In genomic region chr8:56070486-56071254, GRCm38 (mm10) we compare ENCODE assay signal across 24 mouse cellular contexts.
A peak's percentile ranks its signal among the peaks of the same experiment; 100 is the strongest.
DNase-seq lines count a peak whose midpoint lies in the region; ATAC-seq and TF ChIP-seq lines count a peak whose summit lies in the region.
"Had no signal": no experiment of that assay in that cellular context is flagged by ENCODE, and none has a peak within 500 bp of the region (broad histone marks: within the 10 kb centered on the region; RNA-seq: fewer than 3 reads in every experiment).

No protein-coding gene starts in this region.

- DNase-seq in liver, postnatal 0 days: no peak
- peak; percentile 5 for DNase-seq in NIH3T3 (ENCODE audit: low read depth)
- peak; percentile 1 for DNase-seq in c-Kit-positive CD71-negative TER-119-negative erythroid progenitor cells, embryonic 14.5 days (ENCODE audit: low read depth)
- no peak for DNase-seq in forebrain, embryonic 11.5 days (ENCODE audit: low spot score)
- no peak for DNase-seq in kidney, adult 8-10 months
- DNase-seq: cerebellum, adult 9-11 months; gastrocnemius, postnatal 10 days; heart, adult 11 months; kidney, adult 18-20 months; kidney, postnatal 10 days; liver; lung, embryonic 14.5 days; right cerebral cortex, postnatal 25 days; spleen, adult 18-20 months had no signal

- no peaks in the 10 kb centered on the region for H3K4me1 ChIP-seq in liver, postnatal 0 days (ENCODE audit: insufficient read depth)
- H3K4me1 ChIP-seq in liver, embryonic 12.5 days: no peaks in the 10 kb centered on the region
- H3K4me1 ChIP-seq in forebrain, embryonic 11.5 days (replicated peaks; ENCODE audit: control insufficient read depth, insufficient read depth, low read length): no peaks in the 10 kb centered on the region
- H3K4me1 ChIP-seq: hindbrain, embryonic 12.5 days; limb, embryonic 10.5 days; megakaryocyte, embryonic 14.5 days; midbrain, embryonic 13.5 days; neural tube, embryonic 12.5 days had no signal

- 44% methylated on average over 2 of the region's 2 CpGs for WGBS in liver, postnatal 0 days (ENCODE audit: insufficient replicate concordance)
- 42% methylated on average over 2 of the region's 2 CpGs for WGBS in liver, embryonic 12.5 days (ENCODE audit: insufficient replicate concordance)
- 72% methylated on average over 2 of the region's 2 CpGs for WGBS in forebrain, embryonic 11.5 days

- H3K9me3 ChIP-seq in liver, postnatal 0 days (ENCODE audit: low read length): no peaks in the 10 kb centered on the region
- H3K9me3 ChIP-seq in liver, embryonic 12.5 days (replicated peaks): no peaks in the 10 kb centered on the region
- H3K9me3 ChIP-seq in forebrain, embryonic 11.5 days (ENCODE audit: control insufficient read depth, low read length): no peaks in the 10 kb centered on the region
- H3K9me3 ChIP-seq: hindbrain, embryonic 12.5 days; limb, embryonic 10.5 days; megakaryocyte, embryonic 14.5 days; midbrain, embryonic 13.5 days; neural tube, embryonic 12.5 days had no signal

- H3K4me2 ChIP-seq in liver, postnatal 0 days (ENCODE audit: low read depth, low read length): no peak overlapping the region
- no peak overlapping the region for H3K4me2 ChIP-seq in liver, embryonic 12.5 days
- no peak overlapping the region for H3K4me2 ChIP-seq in forebrain, embryonic 11.5 days (ENCODE audit: low read depth, low read length, severe bottlenecking)
- H3K4me2 ChIP-seq: heart, embryonic 11.5 days; hindbrain, embryonic 12.5 days; lung, embryonic 14.5 days; midbrain, embryonic 13.5 days; neural tube, embryonic 12.5 days had no signal

- H3K4me3 ChIP-seq in liver, postnatal 0 days (ENCODE audit: low read depth, low read length): no peak overlapping the region
- no peak overlapping the region for H3K4me3 ChIP-seq in liver, embryonic 12.5 days
- H3K4me3 ChIP-seq in forebrain, embryonic 11.5 days (ENCODE audit: low read depth, low read length): no peak overlapping the region
- H3K4me3 ChIP-seq: hindbrain, embryonic 12.5 days; layer of hippocampus, adult 2 months; limb, embryonic 10.5 days; megakaryocyte, embryonic 14.5 days; midbrain, embryonic 13.5 days; neural tube, embryonic 12.5 days had no signal

- no peaks in the 10 kb centered on the region for H3K27me3 ChIP-seq in liver, postnatal 0 days (ENCODE audit: insufficient read depth, low read length)
- no peaks in the 10 kb centered on the region for H3K27me3 ChIP-seq in liver, embryonic 12.5 days (replicated peaks)
- H3K27me3 ChIP-seq in forebrain, embryonic 11.5 days (ENCODE audit: control insufficient read depth, insufficient read depth, low read length): no peaks in the 10 kb centered on the region
- H3K27me3 ChIP-seq: hindbrain, embryonic 12.5 days; megakaryocyte, embryonic 14.5 days; midbrain, embryonic 13.5 days; neural tube, embryonic 12.5 days had no signal

- H3K9ac ChIP-seq in liver, postnatal 0 days (replicated peaks): no peak overlapping the region
- no peak overlapping the region for H3K9ac ChIP-seq in liver, embryonic 12.5 days
- H3K9ac ChIP-seq in forebrain, embryonic 11.5 days (ENCODE audit: low read length): no peak overlapping the region
- H3K9ac ChIP-seq: hindbrain, embryonic 12.5 days; lung, embryonic 14.5 days; midbrain, embryonic 13.5 days; neural tube, embryonic 12.5 days had no signal

- no peak for TF ChIP-seq EP300 in liver, postnatal 0 days (IDR thresholded peaks at IDR 0.05; ENCODE audit: low read depth)

- H3K27ac ChIP-seq in liver, postnatal 0 days (ENCODE audit: low read depth): no peak overlapping the region
- H3K27ac ChIP-seq in liver, embryonic 12.5 days: no peak overlapping the region
- no peak overlapping the region for H3K27ac ChIP-seq in forebrain, embryonic 11.5 days (ENCODE audit: low read depth, low read length)
- H3K27ac ChIP-seq: hindbrain, embryonic 12.5 days; layer of hippocampus, adult 2 months; limb, embryonic 10.5 days; midbrain, embryonic 13.5 days; neural tube, embryonic 12.5 days had no signal

- H3K36me3 ChIP-seq in liver, postnatal 0 days (replicated peaks; ENCODE audit: insufficient read depth, low read length): no peaks in the 10 kb centered on the region
- no peaks in the 10 kb centered on the region for H3K36me3 ChIP-seq in liver, embryonic 12.5 days
- H3K36me3 ChIP-seq in forebrain, embryonic 11.5 days (ENCODE audit: control insufficient read depth, insufficient read depth, low read length): no peaks in the 10 kb centered on the region
- H3K36me3 ChIP-seq: hindbrain, embryonic 12.5 days; limb, embryonic 10.5 days; midbrain, embryonic 13.5 days; neural tube, embryonic 12.5 days had no signal

- no peak for TF ChIP-seq CTCF in liver, postnatal 0 days (IDR thresholded peaks at IDR 0.05; ENCODE audit: low read depth)

- peak; percentile 17; the same call in 1 of the 2 replicates for ATAC-seq in liver, postnatal 0 days
- ATAC-seq in liver, embryonic 12.5 days: no peak
- peak; percentile 96 for ATAC-seq in megakaryocyte, adult 5-6 weeks (ENCODE audit: poor library complexity, severe bottlenecking)
- no peak for ATAC-seq in forebrain, embryonic 11.5 days (replicated peaks; ENCODE audit: low FRiP score)
- ATAC-seq: forebrain, embryonic 16.5 days; midbrain, embryonic 13.5 days had no signal

Comparison
In these comparisons a context has a peak if more than half of its experiments do, and no peak if none do; other contexts are left out.
1. ATAC-seq: peak in liver, postnatal 0 days (single experiment) and megakaryocyte, adult 5-6 weeks (single experiment); none in liver, embryonic 12.5 days (single experiment) and forebrain, embryonic 11.5 days (single experiment).
2. DNase-seq: peak in NIH3T3 (single experiment) and c-Kit-positive CD71-negative TER-119-negative erythroid progenitor cells, embryonic 14.5 days (single experiment); none in liver, postnatal 0 days (single experiment), forebrain, embryonic 11.5 days (single experiment) and kidney, adult 8-10 months (0 of 2).